Mouse (Mus musculus) midbrain, embryonic 15.5 days (tissue): ENCODE results near the gene Lonp2. TPM values are rescaled to one million over a fixed set of nuclear protein-coding genes. Genes with fewer than 3 reads are reported as not detected.

Experiments used
- ATAC-seq: fragments of 200-750 bp; cut with Nextera tagmentation; replicated peaks from 2 replicates; pipeline ENCODE4 v1.8.0; 2017; ENCODE audit warnings: moderate TSS enrichment
- H3K27ac ChIP-seq: fragments of 300-500 bp; sonication (generic); 2 replicates; pipeline ENCODE4 v1.5.1; 2015; ENCODE audit warnings: mild to moderate bottlenecking, inconsistent platforms
- H3K27me3 ChIP-seq: fragments of 300-500 bp; sonication (generic); replicated peaks from 2 replicates; pipeline ENCODE4 v1.6.1; 2015; ENCODE audit warnings: inconsistent platforms
- H3K36me3 ChIP-seq: fragments of 300-500 bp; sonication (generic); replicated peaks from 2 replicates; pipeline ENCODE4 v1.6.1; 2015; ENCODE audit warnings: inconsistent platforms
- H3K4me1 ChIP-seq: fragments of 300-500 bp; sonication (generic); 2 replicates; pipeline ENCODE4 v1.6.1; 2015; ENCODE audit warnings: inconsistent platforms
- H3K4me2 ChIP-seq: fragments of 300-500 bp; sonication (generic); 2 replicates; pipeline ENCODE4 v1.6.1; 2015; ENCODE audit warnings: inconsistent platforms, mild to moderate bottlenecking, moderate library complexity
- H3K4me3 ChIP-seq: fragments of 300-500 bp; sonication (generic); 2 replicates; pipeline ENCODE4 v1.5.1; 2015; ENCODE audit warnings: mild to moderate bottlenecking, inconsistent platforms
- H3K9ac ChIP-seq: fragments of 300-500 bp; sonication (generic); 2 replicates; pipeline ENCODE4 v1.6.1; 2015; ENCODE audit warnings: mild to moderate bottlenecking, inconsistent platforms
- H3K9me3 ChIP-seq: fragments of 300-500 bp; sonication (generic); 2 replicates; pipeline ENCODE4 v1.6.1; 2016; ENCODE audit warnings: inconsistent platforms
- WGBS: fragments of 180-500 bp; shearing (Covaris S2); methylation state at CpG from one replicate; pipeline ENCODE4 v1.1.7; 2015; ENCODE audit warnings: mixed read lengths; 5-methylcytosine and 5-hydroxymethylcytosine counted together
- polyA plus RNA-seq: library from polyadenylated mRNA; unstranded; fragments of >200 nt; fragmentation: Nextera tagmentation; extraction: Ambion mirVana; gene quantifications from 2 replicates; pipeline ENCODE4 v1.2.1, GENCODE M21; 2015

Gene Lonp2
- polyA plus RNA-seq, 1 experiment from 2014 or later, result 86.6 TPM

GRCm38 (mm10) chr8:86630212-86630611, 6.4 kb downstream of the Lonp2 start:
- no peak for ATAC-seq
- H3K4me1 ChIP-seq, result peaks cover 13% of the 10 kb centered on the region

GRCm38 (mm10) chr8:86631395-86631794, 7.6 kb downstream of the Lonp2 start:
- ATAC-seq, result no peak
- WGBS, result 93% methylated on average over 4 of the region's 4 CpGs
- Histone ChIP-seq H3K27me3 (no peaks in the 10 kb centered on the region), H3K36me3 (peaks cover 23% of the 10 kb centered on the region), H3K4me1 (peaks cover 4% of the 10 kb centered on the region), H3K4me2 (no peak overlapping the region), H3K27ac (no peak overlapping the region), H3K9ac (no peak overlapping the region), H3K9me3 (no peaks in the 10 kb centered on the region), H3K4me3 (no peak overlapping the region)

More at GRCm38 (mm10) chr8:86630212-86630611, 6.4 kb downstream of the Lonp2 start:
- H3K27ac ChIP-seq, result no peak overlapping the region
- no peaks in the 10 kb centered on the region for H3K9me3 ChIP-seq
- WGBS, result 89% methylated on average over 5 of the region's 5 CpGs
- no peak overlapping the region for H3K4me2 ChIP-seq
- H3K27me3 ChIP-seq, result no peaks in the 10 kb centered on the region
- 0 out of 2 replicates have a peak, but pooled peaks cover 13% of the 10 kb centered on the region for H3K36me3 ChIP-seq
- no peak overlapping the region for H3K9ac ChIP-seq
- H3K4me3 ChIP-seq, result no peak overlapping the region

- H3K4me2 ChIP-seq, result no peak overlapping the region
- H3K27me3 ChIP-seq, result no peaks in the 10 kb centered on the region
- no peaks in the 10 kb centered on the region for H3K9me3 ChIP-seq
- no peak overlapping the region for H3K9ac ChIP-seq
- WGBS, result 79% methylated on average over 4 of the region's 4 CpGs
- no peak overlapping the region for H3K27ac ChIP-seq
- ATAC-seq, result no peak
- H3K4me1 ChIP-seq, result no peaks in the 10 kb centered on the region
- H3K4me3 ChIP-seq, result no peak overlapping the region
- peaks cover 51% of the 10 kb centered on the region for H3K36me3 ChIP-seq
These were observed 14.0 kb downstream of the Lonp2 start for GRCm38 (mm10) chr8:86637826-86638225.

- H3K36me3 ChIP-seq, result peaks cover 46% of the 10 kb centered on the region
- ATAC-seq, result no peak
- no peak overlapping the region for H3K4me3 ChIP-seq
- no peak overlapping the region for H3K4me2 ChIP-seq
- no peak overlapping the region for H3K27ac ChIP-seq
- no peaks in the 10 kb centered on the region for H3K27me3 ChIP-seq
- no peak overlapping the region for H3K9ac ChIP-seq
- WGBS, result 91% methylated on average over 4 of the region's 4 CpGs
- H3K9me3 ChIP-seq, result no peaks in the 10 kb centered on the region
- H3K4me1 ChIP-seq, result no peaks in the 10 kb centered on the region
These were observed 15.1 kb downstream of the Lonp2 start for GRCm38 (mm10) chr8:86638981-86639380.

- no peak overlapping the region for H3K27ac ChIP-seq
- no peak overlapping the region for H3K9ac ChIP-seq
- no peak overlapping the region for H3K4me3 ChIP-seq
- ATAC-seq, result no peak
- no peak overlapping the region for H3K4me2 ChIP-seq
- no peaks in the 10 kb centered on the region for H3K4me1 ChIP-seq
- H3K36me3 ChIP-seq, result peaks cover 20% of the 10 kb centered on the region; the same call in 1 of the 2 replicates
- H3K9me3 ChIP-seq, result no peaks in the 10 kb centered on the region
- 88% methylated on average over 3 of the region's 3 CpGs for WGBS
- no peaks in the 10 kb centered on the region for H3K27me3 ChIP-seq
These were observed 18.8 kb downstream of the Lonp2 start for GRCm38 (mm10) chr8:86642682-86643081.

GRCm38 (mm10) chr8:86644661-86645060, 20.8 kb downstream of the Lonp2 start:
- WGBS, result 90% methylated on average over 4 of the region's 4 CpGs
- Histone ChIP-seq H3K27me3 (no peaks in the 10 kb centered on the region), H3K36me3 (peaks cover 8% of the 10 kb centered on the region; the same call in 1 of the 2 replicates), H3K9me3 (no peaks in the 10 kb centered on the region), H3K9ac (no peak overlapping the region), H3K4me3 (no peak overlapping the region), H3K27ac (no peak overlapping the region), H3K4me2 (no peak overlapping the region), H3K4me1 (no peaks in the 10 kb centered on the region)
- ATAC-seq, result no peak

- 91% methylated on average over 3 of the region's 3 CpGs for WGBS
- H3K4me2 ChIP-seq, result no peak overlapping the region
- ATAC-seq, result no peak
These were observed 23.9 kb downstream of the Lonp2 start for GRCm38 (mm10) chr8:86647771-86648170.

GRCm38 (mm10) chr8:86651416-86651815, 27.6 kb downstream of the Lonp2 start:
- H3K4me3 ChIP-seq, result no peak overlapping the region
- H3K4me1 ChIP-seq, result no peaks in the 10 kb centered on the region
- no peak overlapping the region for H3K9ac ChIP-seq
- no peak overlapping the region for H3K4me2 ChIP-seq
- H3K9me3 ChIP-seq, result no peaks in the 10 kb centered on the region
- no peak for ATAC-seq
- no peak overlapping the region for H3K27ac ChIP-seq
- H3K27me3 ChIP-seq, result no peaks in the 10 kb centered on the region
- H3K36me3 ChIP-seq, result peaks cover 11% of the 10 kb centered on the region; the same call in 1 of the 2 replicates
- WGBS, result 85% methylated on average over 5 of the region's 5 CpGs

More at GRCm38 (mm10) chr8:86647771-86648170, 23.9 kb downstream of the Lonp2 start:
- Histone ChIP-seq H3K27ac (no peak overlapping the region), H3K9ac (no peak overlapping the region), H3K9me3 (no peaks in the 10 kb centered on the region), H3K4me3 (no peak overlapping the region), H3K4me1 (no peaks in the 10 kb centered on the region), H3K36me3 (no peaks in the 10 kb centered on the region; the same call in 1 of the 2 replicates), H3K27me3 (no peaks in the 10 kb centered on the region)

GRCm38 (mm10) chr8:86652546-86652945, 28.7 kb downstream of the Lonp2 start:
- ATAC-seq, result no peak
- H3K4me2 ChIP-seq, result no peak overlapping the region
- no peaks in the 10 kb centered on the region for H3K4me1 ChIP-seq
- no peak overlapping the region for H3K4me3 ChIP-seq
- H3K9ac ChIP-seq, result no peak overlapping the region
- H3K9me3 ChIP-seq, result no peaks in the 10 kb centered on the region
- WGBS, result 75% methylated on average over 2 of the region's 2 CpGs
- no peaks in the 10 kb centered on the region for H3K27me3 ChIP-seq
- no peak overlapping the region for H3K27ac ChIP-seq
- peaks cover 11% of the 10 kb centered on the region; the same call in 1 of the 2 replicates for H3K36me3 ChIP-seq

GRCm38 (mm10) chr8:86654578-86654977, 30.7 kb downstream of the Lonp2 start:
- ATAC-seq, result no peak
- no peak overlapping the region for H3K27ac ChIP-seq
- peaks cover 15% of the 10 kb centered on the region; the same call in 1 of the 2 replicates for H3K36me3 ChIP-seq
- H3K9ac ChIP-seq, result no peak overlapping the region
- H3K4me3 ChIP-seq, result no peak overlapping the region
- H3K4me2 ChIP-seq, result no peak overlapping the region
- H3K4me1 ChIP-seq, result no peaks in the 10 kb centered on the region
- H3K9me3 ChIP-seq, result no peaks in the 10 kb centered on the region
- 78% methylated on average over 1 of the region's 1 CpGs for WGBS
- H3K27me3 ChIP-seq, result no peaks in the 10 kb centered on the region

- Histone ChIP-seq H3K27ac (no peak overlapping the region), H3K4me1 (no peaks in the 10 kb centered on the region), H3K9ac (no peak overlapping the region), H3K36me3 (peaks cover 15% of the 10 kb centered on the region), H3K27me3 (no peaks in the 10 kb centered on the region), H3K4me2 (no peak overlapping the region), H3K4me3 (no peak overlapping the region), H3K9me3 (no peaks in the 10 kb centered on the region)
- ATAC-seq, result no peak
These were observed 44.9 kb downstream of the Lonp2 start for GRCm38 (mm10) chr8:86668750-86669149.

- no peak for ATAC-seq
- 74% methylated on average over 4 of the region's 4 CpGs for WGBS
- no peak overlapping the region for H3K27ac ChIP-seq
These were observed 45.4 kb downstream of the Lonp2 start for GRCm38 (mm10) chr8:86669259-86669658.

GRCm38 (mm10) chr8:86686629-86687028, 62.8 kb downstream of the Lonp2 start:
- no peak for ATAC-seq
- no peaks in the 10 kb centered on the region for H3K27me3 ChIP-seq
- H3K36me3 ChIP-seq, result peaks cover 3% of the 10 kb centered on the region; the same call in 1 of the 2 replicates
- H3K27ac ChIP-seq, result no peak overlapping the region
- no peaks in the 10 kb centered on the region for H3K4me1 ChIP-seq
- 86% methylated on average over 3 of the region's 3 CpGs for WGBS
- H3K4me3 ChIP-seq, result no peak overlapping the region
- no peak overlapping the region for H3K4me2 ChIP-seq
- H3K9me3 ChIP-seq, result no peaks in the 10 kb centered on the region
- no peak overlapping the region for H3K9ac ChIP-seq

More at GRCm38 (mm10) chr8:86669259-86669658, 45.4 kb downstream of the Lonp2 start:
- Histone ChIP-seq H3K36me3 (peaks cover 20% of the 10 kb centered on the region), H3K9me3 (no peaks in the 10 kb centered on the region), H3K4me2 (no peak overlapping the region), H3K9ac (no peak overlapping the region), H3K27me3 (no peaks in the 10 kb centered on the region), H3K4me3 (no peak overlapping the region), H3K4me1 (no peaks in the 10 kb centered on the region)
